10 mouse cellular contexts compared by ENCODE assay signal in the genomic region with DNA sequence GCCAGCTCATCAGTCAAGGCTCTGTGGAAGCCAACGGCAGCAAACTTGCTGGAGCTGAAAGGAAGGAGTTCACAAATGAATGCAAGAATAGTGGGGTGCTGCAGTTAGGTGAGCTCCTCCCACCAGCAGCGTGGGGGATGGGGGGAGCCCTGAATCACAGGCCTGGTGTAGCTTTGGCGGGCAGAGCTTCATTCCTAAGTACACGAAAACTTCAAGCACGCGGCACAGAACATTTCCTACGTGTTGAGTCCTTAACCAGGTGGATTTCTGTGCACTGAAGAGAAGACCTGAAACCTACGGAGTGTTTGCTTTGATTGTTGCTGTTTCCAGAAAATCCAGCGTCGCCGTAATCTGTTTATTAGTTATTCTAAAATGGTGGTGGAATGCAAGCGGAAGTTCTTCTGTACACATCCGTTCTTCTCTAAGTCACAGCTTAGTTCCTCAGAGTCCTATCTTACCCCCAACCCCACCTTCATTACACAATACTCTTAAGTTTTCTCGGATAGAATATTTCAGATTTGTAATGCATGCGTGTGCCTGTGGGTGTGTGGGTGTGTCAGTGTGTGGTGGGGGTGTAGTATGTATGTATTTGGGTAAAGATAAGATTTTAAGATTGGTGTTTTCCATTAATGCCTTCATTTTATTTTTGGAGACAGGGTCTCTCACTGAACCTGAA. TPM values are rescaled to one million over a fixed set of nuclear protein-coding genes. Genes with fewer than 3 reads are reported as not detected.
DNase-seq lines count a peak whose midpoint lies in the region; ATAC-seq and TF ChIP-seq lines count a peak whose summit lies in the region.
"Had no signal": no experiment of that assay in that cellular context is flagged by ENCODE, and none has a peak within 500 bp of the region (broad histone marks: within the 10 kb centered on the region; RNA-seq: fewer than 3 reads in every experiment).

No protein-coding gene starts in this region.

- peak; percentile 29 for DNase-seq in brain, embryonic 14.5 days (ENCODE audit: low read depth)
- DNase-seq in lung, postnatal 10 days: peak; percentile 24
- no peak for DNase-seq in frontal cortex, adult 2 months (ENCODE audit: extremely low spot score in 1 of 2, low spot score in 1 of 2)
- DNase-seq in layer of hippocampus, adult 2 months (ENCODE audit: low spot score in 2 of 2): no peak
- no peak for DNase-seq in adrenal gland, postnatal 25 days
- no peak for DNase-seq in cerebellum, adult 11 months
- DNase-seq: heart, postnatal 10 days; thymus, postnatal 4 days had no signal

- peaks cover 81% of the 10 kb centered on the region for H3K36me3 ChIP-seq in E14TG2a.4 (ENCODE audit: insufficient read depth, low read length)
- H3K36me3 ChIP-seq in hindbrain, embryonic 13.5 days: no peaks in the 10 kb centered on the region

- no peak for TF ChIP-seq POLR2A in brain, embryonic 14.5 days (IDR thresholded peaks at IDR 0.05; ENCODE audit: borderline replicate concordance, extremely low read depth, insufficient read depth, insufficient read length, poor library complexity, severe bottlenecking)

- H3K9me3 ChIP-seq in E14TG2a.4 (ENCODE audit: low read length): no peaks in the 10 kb centered on the region
- no peaks in the 10 kb centered on the region for H3K9me3 ChIP-seq in hindbrain, embryonic 13.5 days

- H3K4me2 ChIP-seq in hindbrain, embryonic 13.5 days: peak overlapping the region; percentile 44

- 52% methylated on average over 15 of the region's 15 CpGs for WGBS in hindbrain, embryonic 13.5 days

- H3K27me3 ChIP-seq in E14TG2a.4 (ENCODE audit: insufficient read depth, low read length): no peaks in the 10 kb centered on the region
- H3K27me3 ChIP-seq in hindbrain, embryonic 13.5 days: 0 out of 2 replicates have a peak, but pooled peaks cover 8% of the 10 kb centered on the region

- H3K27ac ChIP-seq in hindbrain, embryonic 13.5 days: no peak overlapping the region
- no peak overlapping the region for H3K27ac ChIP-seq in layer of hippocampus, adult 2 months

- peaks cover 50% of the 10 kb centered on the region for H3K4me1 ChIP-seq in E14TG2a.4 (replicated peaks; ENCODE audit: low read depth, low read length)
- H3K4me1 ChIP-seq in hindbrain, embryonic 13.5 days (replicated peaks): peaks cover 9% of the 10 kb centered on the region

- no peak for TF ChIP-seq CTCF in E14TG2a.4 (conservative IDR thresholded peaks at IDR 0.05; ENCODE audit: low read length)
- no peak for TF ChIP-seq CTCF in brain, embryonic 14.5 days (IDR thresholded peaks at IDR 0.05; ENCODE audit: borderline replicate concordance, extremely low read depth, insufficient read depth, insufficient read length)
- no peak for TF ChIP-seq CTCF in layer of hippocampus, adult 2 months (conservative IDR thresholded peaks at IDR 0.05)

- no peak for ATAC-seq in hindbrain, embryonic 13.5 days (ENCODE audit: low FRiP score)

- H3K9ac ChIP-seq in hindbrain, embryonic 13.5 days: 0 out of 2 replicates have a peak overlapping the region, but pooled peaks have one; percentile 29

- peak overlapping the region; percentile 64 for H3K4me3 ChIP-seq in E14TG2a.4 (replicated peaks; ENCODE audit: low read length)
- peak overlapping the region; percentile 19 for H3K4me3 ChIP-seq in hindbrain, embryonic 13.5 days
- no peak overlapping the region for H3K4me3 ChIP-seq in layer of hippocampus, adult 2 months

RNA-seq across cellular contexts. Expression of a gene that starts 18.3 kb away (rescaled TPM):
- polyA plus RNA-seq in brain, embryonic 14.5 days (2012; rRNA removed): 7.2 and 11.3 TPM in 2 replicates
- 2.4 and 2.7 TPM in 2 replicates for polyA plus RNA-seq in hindbrain, embryonic 13.5 days (2015; fragmentation: Nextera tagmentation; extraction: Ambion mirVana)
- polyA plus RNA-seq in frontal cortex, adult 2 months (2012; rRNA removed): 48.7 and 49.3 TPM in 2 replicates
- 10 to 100 TPM; 48.0 to 53.9 TPM for total RNA-seq in layer of hippocampus, adult 2 months (2021)
- 61.3 and 83.2 TPM in 2 replicates for total RNA-seq in adrenal gland, postnatal 25 days (2021)

RNA-seq across cellular contexts. Expression of a gene that starts 26.2 kb away (rescaled TPM):
- not detected in 2 replicates for polyA plus RNA-seq in brain, embryonic 14.5 days (2012; rRNA removed)
- polyA plus RNA-seq in hindbrain, embryonic 13.5 days (2015; fragmentation: Nextera tagmentation; extraction: Ambion mirVana): 0.18 TPM in 1 of 2 replicates, not detected in the other
- 0.32 and 0.34 TPM in 2 replicates for polyA plus RNA-seq in frontal cortex, adult 2 months (2012; rRNA removed)
- not detected for total RNA-seq in layer of hippocampus, adult 2 months (2021)
- 4.3 TPM in 1 of 2 replicates, not detected in the other for total RNA-seq in adrenal gland, postnatal 25 days (2021)
- total RNA-seq: heart, postnatal 10 days had no signal

RNA-seq across cellular contexts. Expression of a gene that starts 42.7 kb away (rescaled TPM):
- 45.6 and 45.7 TPM in 2 replicates for polyA plus RNA-seq in brain, embryonic 14.5 days (2012; rRNA removed)
- polyA plus RNA-seq in hindbrain, embryonic 13.5 days (2015; fragmentation: Nextera tagmentation; extraction: Ambion mirVana): 67.0 and 70.4 TPM in 2 replicates
- polyA plus RNA-seq in frontal cortex, adult 2 months (2012; rRNA removed): 79.1 and 81.9 TPM in 2 replicates
- total RNA-seq in layer of hippocampus, adult 2 months (2021): 10 to 100 TPM; 66.4 to 71.5 TPM
- total RNA-seq in adrenal gland, postnatal 25 days (2021): 53.6 and 62.9 TPM in 2 replicates

Comparison
In these comparisons a context has a peak if more than half of its experiments do, and no peak if none do; other contexts are left out.
1. DNase-seq: peak in brain, embryonic 14.5 days (single experiment) and lung, postnatal 10 days (single experiment); none in frontal cortex, adult 2 months (0 of 2), layer of hippocampus, adult 2 months (0 of 2), adrenal gland, postnatal 25 days (single experiment) and cerebellum, adult 11 months (single experiment).